Mouse (Mus musculus) thymus, postnatal 25 days (tissue): ENCODE data around the gene Bub1b.

ENCODE experiments used
- DNase-seq: peaks from one replicate; pipeline ENCODE4 v3.0.0; 2022

Bub1b gene

DNA sequence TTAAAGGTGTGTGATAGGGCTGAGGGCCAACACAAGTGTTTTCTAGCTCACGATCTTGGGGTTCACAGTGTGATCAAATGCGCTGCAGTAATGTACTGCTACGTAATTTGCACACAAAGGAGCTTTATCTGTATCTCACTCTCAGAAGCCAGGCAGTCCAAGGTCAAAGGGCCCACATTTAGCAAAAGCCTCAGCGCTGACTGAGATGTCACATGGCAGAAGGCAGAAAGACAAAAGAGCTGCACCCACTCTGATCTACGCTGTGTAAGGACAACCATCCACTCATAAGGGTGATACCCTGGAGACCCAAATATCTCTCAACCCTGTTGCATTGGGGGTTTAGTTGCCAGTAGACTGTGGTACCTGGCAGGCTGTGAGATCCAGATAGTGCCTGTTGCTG lies 69.2 kb downstream of the Bub1b start:
- no peak for DNase-seq

DNA sequence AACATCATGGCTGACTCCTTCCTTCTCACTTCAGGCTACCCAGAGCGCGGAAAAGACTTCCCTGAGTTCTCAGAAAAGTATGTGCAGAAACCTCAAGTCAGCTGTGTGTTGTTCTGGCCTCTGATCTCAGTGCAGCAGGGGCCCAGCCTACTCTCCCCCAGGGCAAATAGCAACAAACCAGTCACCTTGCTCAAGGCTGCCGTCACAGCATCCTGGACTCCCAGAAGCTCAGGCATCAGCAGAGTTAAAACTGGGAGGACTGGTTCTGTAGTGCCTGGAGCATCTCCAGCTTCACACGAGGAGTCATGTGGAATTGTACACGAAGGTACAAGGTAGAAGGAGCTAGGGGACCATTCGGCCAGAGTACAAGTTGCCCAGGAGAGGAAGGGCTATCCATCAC lies 71.2 kb downstream of the Bub1b start:
- DNase-seq: peak; percentile 17

DNA sequence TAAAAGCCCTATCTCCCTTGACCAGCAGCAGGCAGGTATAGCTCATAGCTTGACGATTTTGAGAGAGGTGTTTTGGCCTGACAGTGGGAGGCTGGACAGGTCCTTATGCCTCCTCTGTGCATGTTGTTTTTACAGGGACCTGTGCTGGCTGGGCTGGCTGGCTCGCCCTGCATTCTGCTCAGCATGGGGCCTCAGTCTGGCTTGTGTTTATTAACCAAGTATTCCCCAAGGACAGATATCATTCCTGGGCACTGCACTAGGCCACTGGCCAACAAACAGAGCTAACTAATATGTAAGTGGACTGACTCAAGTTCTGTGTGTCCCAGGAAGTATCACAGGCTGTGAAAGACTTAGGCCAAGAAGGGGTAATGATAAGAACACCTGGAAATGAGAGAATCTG lies 71.8 kb downstream of the Bub1b start:
- no peak for DNase-seq

DNA sequence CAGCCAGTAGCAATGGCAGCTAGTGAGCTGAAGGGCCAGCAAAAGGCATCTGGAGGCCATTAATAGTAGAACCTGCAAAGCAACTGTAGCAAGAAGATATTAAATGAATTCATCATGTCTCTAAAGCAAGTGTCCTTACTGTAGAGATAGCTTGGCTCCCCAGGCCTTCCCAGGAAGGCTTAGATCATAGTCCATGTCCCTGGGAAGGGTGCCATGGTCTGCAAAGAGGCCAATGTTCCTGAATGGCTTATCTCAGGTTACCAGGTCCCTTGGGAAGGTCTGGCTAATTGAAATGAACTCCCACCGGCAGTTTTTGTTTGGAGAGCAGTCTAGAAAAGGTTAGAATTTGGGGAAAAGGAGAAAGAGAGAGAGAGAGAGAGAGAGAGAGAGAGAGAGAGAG lies 73.7 kb downstream of the Bub1b start:
- no peak for DNase-seq

DNA sequence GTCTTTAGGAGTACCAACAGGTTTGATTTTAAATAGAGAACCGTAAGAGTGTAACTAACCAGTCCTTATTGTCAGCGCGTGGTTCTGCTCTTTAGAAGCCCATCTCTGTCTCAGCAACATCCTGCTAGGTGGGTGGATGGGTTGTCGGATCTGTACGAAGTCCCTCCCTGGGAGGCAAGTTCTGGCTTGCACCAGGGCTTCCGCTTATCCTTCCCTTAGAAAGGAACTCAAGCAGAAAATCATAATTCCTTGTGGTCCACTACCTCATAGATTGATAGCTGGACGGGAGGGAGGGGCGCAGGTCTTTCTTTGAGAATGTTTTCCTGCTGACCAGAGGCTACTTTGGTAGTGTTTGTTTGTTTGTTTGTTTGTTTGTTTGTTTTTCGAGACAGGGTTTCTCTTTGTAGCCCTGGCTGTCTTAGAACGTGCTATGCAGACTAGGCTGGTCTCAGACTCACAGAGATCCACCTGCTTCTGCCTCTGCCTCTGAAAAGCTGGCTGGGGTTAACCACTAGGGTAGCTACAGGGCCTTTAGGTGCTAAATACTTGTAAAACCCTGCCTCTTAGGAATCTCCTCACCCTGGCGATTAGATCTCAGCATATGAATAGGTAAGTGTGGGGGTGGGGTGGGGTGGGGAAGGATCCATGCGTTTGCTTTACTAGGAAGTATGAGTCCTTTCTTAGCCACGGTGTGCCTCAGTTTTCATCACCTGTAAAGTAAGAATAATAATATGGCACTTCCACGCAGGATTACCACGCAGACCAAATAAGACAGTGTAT lies 75.9 kb downstream of the Bub1b start:
- no peak for DNase-seq

DNA sequence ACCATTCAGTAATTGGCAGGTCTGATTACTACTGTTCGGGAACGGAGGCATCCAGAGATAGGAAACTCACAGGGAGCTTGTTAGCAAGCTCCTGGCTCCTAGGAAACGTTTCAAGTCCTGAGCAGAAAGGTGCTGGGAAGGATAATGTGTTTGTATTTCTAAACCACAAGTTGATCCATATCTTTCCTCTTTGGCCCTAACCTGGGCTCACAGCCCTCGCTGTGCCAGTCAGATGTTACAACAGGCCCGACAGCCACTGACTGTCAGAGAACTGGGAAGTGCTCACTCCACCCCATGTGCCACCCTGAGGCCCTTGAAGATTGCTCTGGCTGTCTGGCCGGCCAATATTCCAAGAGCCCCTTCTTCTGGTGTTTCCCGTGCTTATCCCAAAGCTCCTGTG lies 76.5 kb downstream of the Bub1b start:
- no peak for DNase-seq

DNA sequence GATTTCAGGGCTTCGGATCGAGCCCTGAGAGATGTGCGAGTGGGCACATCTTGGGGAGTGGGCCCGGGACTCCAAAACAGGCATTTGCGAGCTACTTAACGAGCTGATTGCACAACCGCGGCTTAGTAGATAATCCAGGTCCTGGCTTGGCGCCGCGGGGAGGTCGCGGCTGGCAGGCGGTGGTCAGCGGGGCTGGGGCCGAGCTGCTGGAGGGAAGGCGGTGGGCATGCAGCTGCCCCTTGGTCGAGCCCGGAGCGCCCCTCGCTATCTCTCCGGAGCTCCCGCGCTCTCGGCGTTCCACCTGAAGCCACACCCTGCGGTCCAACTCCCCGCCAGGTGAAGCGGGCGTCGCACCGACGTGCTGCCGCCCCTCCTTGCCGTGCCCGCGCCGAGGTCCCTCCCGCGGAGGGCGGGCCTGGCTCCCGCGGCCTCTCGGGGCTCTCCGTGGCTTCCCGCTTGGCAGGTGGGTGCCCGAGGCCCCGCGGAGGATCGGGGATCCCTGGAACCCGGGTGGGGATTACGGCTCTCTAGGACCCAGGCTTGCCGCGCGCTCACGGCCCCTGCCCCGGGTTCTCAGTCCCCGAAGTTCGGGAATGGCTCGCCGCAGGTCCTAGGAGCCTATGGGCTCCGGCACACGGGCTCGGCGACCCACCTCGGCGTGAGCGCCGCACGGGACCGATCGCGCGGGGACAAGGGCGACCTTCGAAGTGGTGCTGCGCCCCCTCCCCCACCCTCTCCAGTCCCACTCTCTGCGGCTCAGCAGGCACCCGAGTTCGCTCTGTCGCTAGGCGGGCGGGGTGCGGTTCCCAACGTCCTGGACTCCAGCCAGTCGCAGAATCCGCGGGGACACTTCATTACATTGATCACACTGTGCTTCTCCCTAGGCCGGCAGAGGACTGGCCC lies 79.1 kb downstream of the Bub1b start:
- peak; percentile 21 for DNase-seq

DNA sequence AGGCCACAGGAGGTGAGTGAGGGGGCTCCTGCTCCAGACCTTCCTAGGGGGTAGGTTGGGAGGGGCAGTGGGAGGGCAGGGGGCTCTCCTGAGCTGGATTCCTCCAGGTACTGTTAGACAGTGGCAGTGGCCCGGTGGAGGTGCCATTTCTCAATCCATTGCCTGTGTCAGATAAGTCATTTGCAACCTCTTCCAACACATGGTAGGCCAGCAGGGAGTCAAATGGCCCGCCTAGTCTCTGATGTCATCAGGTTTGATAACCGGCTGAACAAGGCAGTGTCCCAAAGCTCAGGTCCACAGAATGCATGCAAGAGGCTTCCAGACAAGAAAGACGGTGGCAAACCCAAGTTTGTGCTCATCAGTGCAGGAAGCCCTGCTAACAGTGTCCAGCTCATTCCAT lies 79.8 kb downstream of the Bub1b start:
- DNase-seq: no peak

DNA sequence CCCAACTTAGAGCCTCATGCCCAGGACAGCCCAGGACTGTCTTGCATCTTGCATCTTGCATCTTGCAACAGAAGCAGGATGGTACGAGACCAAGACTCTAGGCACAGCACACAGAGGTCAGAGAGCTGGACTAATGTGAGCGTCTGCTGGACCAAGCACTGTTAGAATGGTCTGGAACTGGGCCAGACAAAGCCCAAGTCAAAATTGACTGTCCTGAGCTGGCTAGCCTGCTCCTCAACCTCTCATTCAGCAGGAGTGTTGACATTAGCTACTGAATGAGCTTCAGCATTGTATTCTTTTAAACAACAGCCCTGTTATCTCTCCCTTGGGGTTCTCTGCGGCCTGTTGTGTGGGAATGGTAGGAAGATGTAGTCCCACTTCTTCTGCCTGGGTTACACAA lies 81.6 kb downstream of the Bub1b start:
- no peak for DNase-seq

DNA sequence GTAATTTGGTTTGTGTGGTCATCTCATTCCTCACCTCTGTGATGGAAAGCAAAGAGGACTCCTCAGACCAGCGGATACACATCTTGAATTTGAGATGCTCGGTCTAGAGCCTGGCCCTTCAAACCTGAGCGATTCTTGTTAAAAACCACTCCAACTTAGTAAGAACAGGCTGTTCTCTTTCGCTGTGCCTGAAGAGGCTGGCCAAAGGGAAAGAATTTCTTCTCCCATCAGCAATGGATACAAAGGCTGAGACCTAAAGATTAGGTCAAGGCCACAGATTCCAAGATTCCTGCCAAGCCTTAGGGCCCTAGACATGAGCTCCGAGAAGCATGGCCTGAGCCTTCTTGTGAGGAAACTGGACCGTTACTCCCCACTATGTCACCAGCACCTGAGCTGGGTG lies 82.9 kb downstream of the Bub1b start:
- no peak for DNase-seq

DNA sequence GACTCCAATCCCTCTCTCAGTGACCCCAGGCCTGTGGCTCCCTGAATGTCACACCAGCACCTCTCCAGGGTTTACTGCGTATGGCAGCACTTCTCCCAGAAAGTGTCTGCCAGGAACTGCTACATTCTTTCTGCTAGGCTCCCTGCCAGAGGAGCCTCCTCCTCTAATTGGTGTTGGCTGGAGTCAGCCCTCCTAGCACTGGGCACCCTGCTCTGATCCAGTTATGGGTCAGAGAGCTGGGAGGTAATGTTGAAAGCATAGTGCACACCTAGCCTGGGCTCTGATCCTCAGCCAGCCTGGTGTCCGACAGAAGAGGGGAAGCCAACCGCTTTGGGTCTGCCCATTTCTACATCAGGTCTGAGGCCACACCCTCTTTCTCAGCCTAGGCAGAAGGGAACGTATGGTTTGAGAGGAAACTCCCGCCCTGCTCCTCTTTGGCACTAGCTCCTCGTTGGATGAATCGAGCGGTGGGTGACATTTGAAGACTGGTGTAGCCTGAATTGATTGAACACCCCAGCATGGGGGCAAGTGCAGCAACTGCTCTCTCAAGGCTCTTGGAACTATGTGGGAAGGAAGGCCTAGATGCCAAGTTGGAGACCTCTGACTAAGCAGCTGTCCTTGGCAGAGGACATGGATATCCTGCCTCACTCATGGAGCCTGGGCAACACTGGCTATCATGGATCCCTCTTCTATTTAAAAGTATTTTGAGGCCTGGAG lies 84.7 kb downstream of the Bub1b start:
- DNase-seq: no peak

DNA sequence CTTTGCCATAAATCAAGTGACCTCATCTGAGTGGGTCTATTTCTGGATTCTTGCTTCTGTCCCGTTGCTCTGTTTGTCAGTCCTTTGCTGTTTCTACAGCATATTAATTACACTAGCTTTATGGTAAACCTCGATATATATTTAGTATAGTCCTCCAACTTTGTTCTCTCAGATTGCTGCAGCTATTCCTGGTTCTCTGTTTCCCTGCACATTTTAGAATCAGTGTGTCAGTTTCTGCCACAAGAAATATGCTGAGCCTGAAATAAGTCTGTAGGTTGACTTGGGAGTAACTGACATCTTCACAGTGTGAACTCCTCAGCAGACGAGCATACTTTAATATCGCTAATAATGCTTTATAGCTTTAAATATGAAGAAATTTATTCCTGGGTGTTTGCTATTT lies 87.1 kb downstream of the Bub1b start:
- DNase-seq: no peak

DNA sequence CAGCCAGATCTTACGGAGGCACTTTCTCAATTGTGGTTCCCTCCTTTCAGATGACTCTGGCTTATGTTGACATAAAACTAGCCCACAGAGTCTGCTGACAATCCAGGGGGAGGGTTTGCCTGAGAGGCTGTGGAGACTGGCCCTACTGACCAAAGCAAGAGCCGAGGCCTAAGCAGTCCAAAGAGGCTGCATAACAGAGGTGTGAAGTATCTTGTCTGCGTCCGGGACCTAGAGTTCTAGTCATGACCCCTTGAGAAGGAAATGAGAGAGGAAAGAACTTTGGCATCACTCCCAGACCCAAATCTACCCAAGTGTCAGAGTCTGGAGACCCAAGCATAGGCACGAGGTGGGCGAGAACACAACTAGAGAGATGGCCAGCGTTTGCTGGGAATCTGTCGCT lies 88.7 kb downstream of the Bub1b start:
- DNase-seq: no peak

DNA sequence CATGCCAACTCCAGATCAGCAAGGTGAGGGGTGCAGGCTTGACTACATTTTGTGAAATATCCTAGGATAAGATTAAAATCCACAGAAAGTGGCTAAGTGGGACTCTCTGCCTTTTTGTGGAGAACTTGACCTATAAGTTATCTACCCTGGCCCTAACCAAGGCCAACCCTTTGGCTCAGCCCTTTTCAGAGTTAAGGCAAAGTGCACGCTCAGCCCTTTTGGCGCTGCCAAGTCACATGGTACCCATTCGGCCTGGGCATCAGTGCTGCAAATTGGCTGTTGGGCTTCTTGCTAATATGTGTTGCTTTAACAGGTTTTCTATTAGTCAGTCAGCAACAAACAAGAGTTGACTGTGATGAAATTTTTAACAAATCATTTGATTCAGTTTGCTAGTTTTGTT lies 89.8 kb downstream of the Bub1b start:
- DNase-seq: no peak

DNA sequence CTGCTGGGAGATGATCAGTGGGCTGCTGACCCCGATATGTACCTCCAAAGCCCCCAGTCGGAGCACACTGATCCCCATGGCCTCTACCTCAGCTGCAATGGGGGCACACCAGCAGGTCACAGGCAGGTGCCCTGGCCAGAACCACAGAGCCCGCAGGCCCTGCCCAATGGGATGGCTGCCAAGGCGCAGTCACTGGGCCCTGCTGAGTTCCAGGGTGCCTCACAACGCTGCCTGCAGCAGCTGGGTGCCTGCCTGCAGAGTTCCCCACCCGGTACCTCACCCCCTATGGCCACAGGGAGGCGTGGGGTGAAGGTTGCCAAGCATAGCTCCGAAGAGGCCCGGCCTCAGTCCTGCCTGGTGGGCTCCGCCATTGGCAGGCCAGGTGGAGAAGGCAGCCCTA lies 91.9 kb downstream of the Bub1b start:
- DNase-seq: no peak
